Mouse (Mus musculus) spleen, postnatal 14 days (tissue): Measurements from ENCODE around the gene Cisd2.

Experiments used
- DNase-seq, 2 experiments: peaks; one replicate each; pipeline ENCODE4 v3.0.0; 2021 to 2022; ENCODE audit warnings: low spot score in 2 of 2

Cisd2 gene

DNA sequence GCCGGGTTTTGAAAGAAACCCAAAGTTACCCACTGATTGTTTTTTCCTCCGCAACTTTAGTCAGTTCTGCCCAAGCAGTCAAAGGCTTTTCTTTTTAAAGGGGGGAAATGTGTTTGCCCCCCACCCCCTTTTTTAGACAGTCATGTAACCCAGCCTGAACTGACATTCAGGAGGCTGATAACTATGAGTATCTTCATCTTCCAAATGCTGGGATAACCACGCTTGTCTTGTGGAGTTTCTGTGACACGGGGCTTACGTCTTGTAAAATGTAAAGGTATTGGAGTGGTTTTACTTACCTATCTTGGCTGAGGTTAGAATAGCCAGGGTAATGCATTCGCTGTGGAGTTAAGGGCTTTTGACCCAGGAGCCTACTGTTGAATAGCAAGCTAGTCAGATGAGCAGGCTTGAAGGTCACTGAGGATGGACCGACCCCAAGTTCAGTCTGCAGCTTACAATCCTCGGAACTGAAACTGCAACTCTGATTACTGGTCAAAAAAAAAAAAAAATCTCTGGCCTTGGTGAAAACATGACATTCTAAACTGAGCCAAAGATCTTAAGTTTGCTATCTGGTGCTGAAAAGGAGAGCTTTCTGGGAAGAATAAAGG, at the start of gene Cisd2:
Cisd2 (minus strand) TSS at position 318 of the 605 bp plus-strand sequence.
- no peak for DNase-seq

DNA sequence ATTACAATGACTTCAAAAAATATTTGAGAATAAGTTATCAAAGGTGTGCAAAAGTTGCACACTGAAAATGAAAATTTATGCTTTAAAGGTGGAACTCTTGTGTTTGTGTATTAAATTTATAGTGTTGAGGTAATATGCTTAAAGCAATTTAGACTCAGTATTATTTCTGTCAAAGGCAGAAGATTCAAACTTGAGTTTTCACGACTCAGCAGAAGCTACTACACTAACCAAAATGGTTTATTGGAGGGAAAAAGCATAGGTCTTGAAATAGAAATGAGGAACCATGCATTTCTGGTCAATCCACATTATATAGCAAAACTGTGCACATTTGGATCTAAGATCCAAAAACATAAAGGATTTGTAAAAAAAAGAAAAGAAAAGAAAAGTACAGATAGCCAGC, 47.1 kb upstream of the Cisd2 start:
- no peak for DNase-seq

DNA sequence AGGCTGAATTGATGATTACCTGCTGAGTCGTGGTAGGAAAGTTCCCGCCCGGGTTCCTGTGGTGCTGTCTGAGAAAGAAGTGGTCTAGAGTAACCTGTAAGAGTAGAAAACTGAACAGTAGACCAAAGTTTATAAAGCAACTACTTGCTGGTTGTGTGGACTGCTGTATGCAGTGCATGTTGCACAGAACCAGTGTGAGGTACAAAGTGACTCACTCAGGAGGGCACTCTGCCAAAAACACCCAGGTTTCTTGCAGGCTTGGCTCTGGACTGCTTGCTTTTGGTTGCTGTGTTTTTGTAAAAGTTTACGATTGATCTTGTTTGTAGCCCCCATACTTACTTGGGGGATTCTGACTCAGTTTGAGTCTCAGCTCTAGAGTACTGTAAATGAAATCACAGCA, 46.2 kb upstream of the Cisd2 start:
- no peak for DNase-seq

DNA sequence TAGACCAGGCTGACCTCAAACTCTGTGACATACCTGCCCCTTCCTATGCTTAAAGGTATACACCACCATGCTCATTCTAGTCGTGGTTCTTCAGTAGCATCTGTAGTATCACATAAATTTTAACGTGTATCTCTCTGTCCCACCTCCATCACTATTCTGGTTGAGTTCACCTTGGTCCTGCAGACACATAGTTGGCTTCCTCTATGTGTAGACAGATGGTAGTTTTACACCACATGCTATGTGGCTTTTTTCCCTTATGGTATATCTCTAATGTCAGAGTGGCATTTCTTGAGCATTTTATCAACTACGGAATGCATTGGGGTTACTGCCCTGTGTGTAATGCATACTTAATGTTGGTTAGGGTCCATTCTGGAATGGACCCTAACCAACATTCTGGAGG, 45.4 kb upstream of the Cisd2 start:
- no peak for DNase-seq

DNA sequence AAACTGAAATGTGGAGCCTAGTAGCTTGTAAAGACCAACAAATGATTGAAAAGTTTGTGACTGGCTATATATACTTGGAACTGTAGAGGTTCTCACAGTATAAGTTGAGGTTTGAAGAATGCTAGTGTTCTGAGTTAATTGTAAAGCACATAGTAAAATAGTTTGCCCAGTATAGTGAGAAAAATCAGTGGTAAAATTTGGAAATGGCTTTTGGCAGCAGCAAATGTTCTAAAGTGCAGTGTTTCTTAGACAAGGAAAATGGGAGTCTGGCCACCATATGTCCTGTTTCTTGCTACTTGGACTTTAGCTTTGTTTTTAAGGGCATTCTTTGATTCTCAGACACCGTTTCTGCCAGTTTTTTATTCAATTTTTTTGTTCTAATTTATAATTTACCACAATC, 44.7 kb upstream of the Cisd2 start:
- no peak for DNase-seq

- no peak for DNase-seq
Measured at GRCm38 (mm10) chr3:135458981-135459380, 35.3 kb upstream of the Cisd2 start.

DNA sequence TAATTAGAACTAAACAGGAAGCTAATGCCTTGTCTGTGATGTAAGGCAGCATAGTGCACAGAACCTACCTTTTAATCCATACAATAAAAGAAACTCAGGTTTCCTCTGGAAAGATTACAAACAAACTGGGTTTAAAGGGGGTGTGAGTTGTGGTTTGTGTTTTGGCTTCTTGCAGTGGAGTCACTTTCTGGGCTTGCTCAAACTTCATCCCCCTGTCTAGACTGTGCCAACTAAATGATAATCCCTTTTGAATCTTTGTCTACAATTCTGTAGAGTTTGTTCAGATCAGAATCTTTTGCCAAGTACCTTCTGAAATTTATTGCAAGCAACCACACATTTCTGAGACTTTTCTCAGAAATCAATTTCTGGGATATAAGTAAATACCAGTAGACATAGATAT, 21.2 kb upstream of the Cisd2 start:
- DNase-seq, result no peak

- DNase-seq, result no peak
Measured at GRCm38 (mm10) chr3:135440621-135441020, 16.9 kb upstream of the Cisd2 start.

- peak; percentile 40 to 51 for DNase-seq
Measured at GRCm38 (mm10) chr3:135440221-135440620, 16.5 kb upstream of the Cisd2 start.

DNA sequence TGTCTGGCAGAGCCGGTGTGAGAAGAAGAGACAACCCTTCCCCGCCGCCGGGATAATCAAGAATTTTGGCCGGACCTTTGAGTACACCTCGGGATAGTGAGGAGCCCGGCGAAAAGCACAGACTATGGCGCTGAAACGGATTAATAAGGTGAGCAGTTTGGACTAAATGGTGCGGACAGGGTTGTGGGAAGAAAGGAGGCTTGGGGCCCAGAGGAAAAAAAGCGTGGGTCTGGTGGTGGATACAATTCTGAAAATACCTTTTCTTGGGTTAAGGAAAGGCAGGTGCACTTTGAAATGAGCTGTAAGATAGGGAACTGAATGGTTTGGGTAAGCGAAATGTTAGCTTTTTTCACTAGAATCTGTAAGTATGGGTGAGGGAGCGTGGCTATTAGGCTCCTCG, 15.9 kb upstream of the Cisd2 start:
- no peak for DNase-seq

DNA sequence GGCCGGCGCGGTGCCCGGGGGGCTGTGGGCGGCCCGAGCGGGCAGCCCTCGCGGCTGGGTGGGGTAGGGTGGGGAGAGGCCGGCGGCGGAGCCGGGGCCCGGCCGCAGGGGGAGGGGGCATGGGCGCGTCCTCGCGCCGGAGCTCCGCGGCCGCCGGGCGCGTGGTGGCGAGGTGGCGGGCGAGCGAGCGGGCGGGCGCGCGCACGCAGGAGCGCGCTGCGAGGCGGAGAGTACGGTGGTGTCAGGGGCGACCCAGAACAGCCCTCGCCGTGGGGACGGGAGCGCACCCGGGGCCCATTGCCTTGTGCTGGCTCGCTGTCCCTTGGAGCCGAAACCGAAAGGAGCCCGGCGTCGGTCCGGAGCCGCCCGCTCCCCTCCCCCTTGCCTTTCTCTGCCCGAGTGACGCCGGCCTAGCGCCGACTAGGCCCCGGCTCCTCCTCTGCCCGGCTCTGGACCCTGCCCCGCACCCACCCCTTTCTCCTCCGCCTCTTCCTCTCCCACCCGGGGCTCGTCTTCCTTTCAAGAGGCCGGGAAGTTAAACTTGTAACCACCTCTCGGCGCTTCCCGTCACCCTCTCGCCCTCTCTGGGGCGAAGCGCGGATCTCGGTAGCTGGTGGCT, 15.3 kb upstream of the Cisd2 start:
- peak; percentile 66 to 68 for DNase-seq

- peak; percentile 88 to 92 for DNase-seq
Measured at GRCm38 (mm10) chr3:135438531-135438912, 14.8 kb upstream of the Cisd2 start.

DNA sequence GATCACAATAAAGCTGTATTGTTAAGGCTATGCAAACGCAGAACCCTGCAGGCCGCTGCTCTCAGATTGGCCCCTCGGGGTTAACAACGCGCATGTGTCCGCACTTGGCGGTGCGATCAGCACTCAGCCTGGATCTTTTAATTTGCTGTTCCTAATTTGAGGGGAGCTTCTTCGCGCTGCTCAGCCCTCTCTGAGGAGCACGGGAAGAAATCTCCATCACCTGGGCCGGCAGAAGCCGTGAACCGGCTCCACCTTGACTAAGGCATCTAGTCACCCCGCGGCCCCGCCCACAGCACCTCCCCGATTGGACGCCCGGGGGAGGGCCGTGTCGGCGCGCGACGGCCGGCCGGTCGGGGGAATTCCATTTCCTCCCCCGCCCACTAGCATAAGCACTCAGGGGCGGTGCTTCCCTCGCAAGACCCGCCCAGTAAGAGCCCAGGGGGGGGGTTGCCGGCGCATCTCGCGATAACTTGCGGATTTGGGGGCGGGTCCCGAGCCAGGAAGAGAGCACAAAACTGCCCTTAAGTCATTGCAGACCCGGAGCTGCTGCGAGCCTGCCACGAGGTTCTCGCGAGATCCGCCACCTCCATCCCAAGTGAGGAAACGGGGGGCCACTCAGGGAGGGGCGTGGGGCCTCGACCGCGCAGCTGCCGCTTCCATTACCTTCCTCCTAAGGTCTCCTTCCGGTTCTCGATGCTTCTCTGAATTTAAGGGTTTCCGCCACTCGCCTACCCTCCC, 14.2 kb upstream of the Cisd2 start, which contains the start of gene Ube2d3:
Ube2d3 (plus strand) TSS at position 392 of the 738 bp plus-strand sequence.
- peak; percentile 97 to 99 for DNase-seq

GRCm38 (mm10) chr3:135436901-135437616, 13.3 kb upstream of the Cisd2 start:
- DNase-seq, result no peak

- DNase-seq, result peak; percentile 75 to 76
Measured at GRCm38 (mm10) chr3:135422856-135423607, 693 bp downstream of the Cisd2 start.

DNA sequence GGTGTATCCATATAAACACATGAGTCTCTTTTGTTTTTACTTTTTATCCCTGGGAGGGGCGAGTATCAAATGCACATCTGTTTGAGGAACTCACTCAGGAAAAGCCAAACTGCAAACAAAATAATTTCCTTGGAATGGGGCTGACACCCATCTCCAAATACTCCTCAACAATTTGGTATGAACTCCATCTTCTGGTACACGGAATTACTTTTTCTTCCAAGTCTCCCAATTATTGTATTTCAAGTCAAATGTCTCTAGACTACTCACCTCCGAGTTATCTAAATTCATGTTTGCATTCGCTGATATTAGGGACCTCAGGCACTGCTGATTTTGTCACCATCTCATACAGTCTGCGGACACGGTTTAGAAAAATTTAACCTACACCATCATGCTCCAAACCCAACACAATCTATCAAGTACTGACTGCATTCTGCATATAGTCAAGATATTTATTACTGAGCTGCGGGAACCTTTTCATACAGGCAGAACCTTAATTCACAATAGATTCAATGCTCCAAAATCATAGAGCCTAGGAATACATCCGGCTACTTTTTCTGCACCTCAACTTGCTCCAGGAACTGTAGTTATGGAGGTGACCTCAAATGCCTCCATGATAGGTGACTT, 1.4 kb downstream of the Cisd2 start:
- no peak for DNase-seq

DNA sequence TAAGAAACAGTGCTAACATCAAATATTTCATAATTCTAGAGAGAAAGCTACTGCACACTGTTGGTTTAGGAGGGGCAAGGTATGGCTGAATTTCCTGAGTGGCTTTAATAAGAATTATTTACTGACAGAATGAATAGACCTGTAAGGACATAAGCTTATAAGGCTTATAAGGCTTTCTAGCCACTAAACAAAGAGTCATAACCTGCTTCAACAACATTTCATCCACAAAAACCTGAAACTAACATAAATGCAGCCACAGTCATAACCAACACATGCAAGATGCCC, 2.5 kb downstream of the Cisd2 start:
- no peak for DNase-seq

GRCm38 (mm10) chr3:135420542-135421309, 3.0 kb downstream of the Cisd2 start:
- DNase-seq, result no peak

DNA sequence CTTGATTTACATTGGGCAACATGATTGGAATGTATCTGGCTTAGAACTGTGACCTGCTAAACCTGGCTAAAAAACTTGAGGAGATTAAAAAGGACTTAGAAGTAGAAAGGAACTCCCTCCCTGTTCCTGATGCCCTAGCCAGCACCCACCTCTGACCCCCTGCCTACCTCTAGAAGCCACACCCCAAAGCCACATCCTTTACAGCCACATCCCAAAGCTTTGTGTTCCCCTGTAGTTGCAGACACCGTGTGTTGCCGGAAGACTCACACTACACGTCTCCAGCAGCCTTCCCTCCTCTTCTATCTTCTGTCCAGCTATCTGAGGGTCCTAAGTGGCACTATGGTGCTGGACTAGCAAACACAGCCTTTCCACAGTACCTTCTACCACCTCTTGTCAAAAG, 5.9 kb downstream of the Cisd2 start:
- DNase-seq, result no peak

- no peak for DNase-seq
Measured at GRCm38 (mm10) chr3:135417245-135417644, 6.5 kb downstream of the Cisd2 start.

DNA sequence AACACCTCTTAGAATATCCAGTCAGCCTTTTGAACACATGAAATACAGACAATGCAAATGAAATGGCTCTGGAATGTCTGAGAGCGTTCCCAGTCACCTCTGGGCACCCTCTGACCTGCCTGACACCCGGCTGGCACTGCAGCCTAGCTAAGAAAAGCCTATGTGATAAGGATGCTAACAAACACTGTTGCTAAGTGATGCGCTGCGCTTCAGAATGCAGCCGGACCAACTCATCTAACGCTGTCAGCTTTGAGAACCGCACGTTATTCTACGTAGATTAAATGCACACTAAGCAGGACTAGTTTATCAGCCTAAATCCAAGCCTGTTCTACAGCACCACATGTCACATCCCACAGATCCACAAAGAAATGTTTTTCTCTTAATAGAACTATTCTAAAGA, 11.9 kb downstream of the Cisd2 start:
- no peak for DNase-seq
